Mouse (Mus musculus) intestine, embryonic 14.5 days (tissue): ENCODE measurements around the gene Parva. TPM values are rescaled to one million over a fixed set of nuclear protein-coding genes. Genes with fewer than 3 reads are reported as not detected.

Experiments used
- ATAC-seq: fragments of 200-750 bp; cut with Nextera tagmentation; replicated peaks from 2 replicates; pipeline ENCODE4 v1.8.0; 2017; ENCODE audit warnings: low read depth, moderate number of reproducible peaks, moderate TSS enrichment, moderate library complexity; ENCODE audit not compliant: low FRiP score, low TSS enrichment
- DNase-seq: peaks from one replicate; pipeline ENCODE4 v3.0.0-alpha.2; 2018; ENCODE audit warnings: low spot score
- H3K27ac ChIP-seq: fragments of 300-500 bp; sonication (generic); 2 replicates; pipeline ENCODE4 v1.5.1; 2014; ENCODE audit warnings: low read depth, mild to moderate bottlenecking, control low read depth
- H3K27me3 ChIP-seq: fragments of 300-500 bp; sonication (generic); replicated peaks from 2 replicates; pipeline ENCODE4 v1.6.1; 2014; ENCODE audit warnings: low read length, control low read depth; ENCODE audit not compliant: control insufficient read depth, insufficient read depth
- H3K36me3 ChIP-seq: fragments of 300-500 bp; sonication (generic); 2 replicates; pipeline ENCODE4 v1.6.1; 2014; ENCODE audit warnings: low read length, control low read depth; ENCODE audit not compliant: control insufficient read depth, insufficient read depth
- H3K4me1 ChIP-seq: fragments of 300-500 bp; sonication (generic); replicated peaks from 2 replicates; pipeline ENCODE4 v1.6.1; 2014; ENCODE audit warnings: low read length, control low read depth, mixed read lengths; ENCODE audit not compliant: control insufficient read depth, insufficient read depth
- H3K4me2 ChIP-seq: fragments of 300-500 bp; sonication (generic); 2 replicates; pipeline ENCODE4 v1.6.1; 2014; ENCODE audit warnings: low read length
- H3K4me3 ChIP-seq: fragments of 300-500 bp; sonication (generic); 2 replicates; pipeline ENCODE4 v1.5.1; 2014; ENCODE audit warnings: low read depth, low read length, control low read depth, mixed read lengths
- H3K9ac ChIP-seq: fragments of 300-500 bp; sonication (generic); 2 replicates; pipeline ENCODE4 v1.6.1; 2014; ENCODE audit warnings: mild to moderate bottlenecking, low read length
- H3K9me3 ChIP-seq: fragments of 300-500 bp; sonication (generic); 2 replicates; pipeline ENCODE4 v1.6.1; 2016; ENCODE audit warnings: low read length, control low read depth; ENCODE audit not compliant: control insufficient read depth
- WGBS: fragments of 180-500 bp; shearing (Covaris S2); extraction: QIAGEN DNeasy Blood & Tissue Kit; methylation state at CpG from one replicate; pipeline ENCODE4 v1.1.7; 2014; 5-methylcytosine and 5-hydroxymethylcytosine counted together
- polyA plus RNA-seq: library from polyadenylated mRNA; unstranded; fragments of >200 nt; fragmentation: Nextera tagmentation; extraction: Ambion mirVana; gene quantifications from 2 replicates; pipeline ENCODE4 v1.2.1, GENCODE M21; 2014

The Parva gene
- polyA plus RNA-seq, 1 experiment from 2014 or later = 102 TPM

DNA sequence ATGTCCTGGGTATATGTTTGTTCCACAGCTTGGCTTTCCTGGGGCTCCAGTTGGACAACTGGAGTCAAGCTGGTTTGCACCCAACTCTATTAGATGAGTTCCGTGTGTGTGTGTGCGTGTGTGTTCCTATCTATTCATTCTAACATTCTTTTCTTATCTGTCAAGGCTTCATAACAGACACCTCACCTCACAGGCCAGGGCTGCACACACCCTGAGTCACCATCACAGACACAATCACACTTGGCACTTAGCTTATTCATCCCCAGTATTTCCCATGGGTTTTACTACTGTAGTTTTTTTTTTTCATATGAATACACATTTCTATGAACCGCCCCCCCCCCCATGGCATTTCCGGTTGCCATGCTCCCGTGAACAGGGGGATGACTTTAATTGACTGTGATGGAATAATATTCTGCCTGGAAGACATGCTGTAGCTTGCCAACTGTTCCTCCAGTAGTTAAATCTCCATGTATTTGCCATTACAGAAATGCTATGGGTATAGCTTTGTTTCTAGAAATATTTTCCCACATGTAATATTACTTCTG, 28.3 kb downstream of the Parva start:
- H3K27ac ChIP-seq = peak overlapping the region; percentile 47; the same call in 1 of the 2 replicates

DNA sequence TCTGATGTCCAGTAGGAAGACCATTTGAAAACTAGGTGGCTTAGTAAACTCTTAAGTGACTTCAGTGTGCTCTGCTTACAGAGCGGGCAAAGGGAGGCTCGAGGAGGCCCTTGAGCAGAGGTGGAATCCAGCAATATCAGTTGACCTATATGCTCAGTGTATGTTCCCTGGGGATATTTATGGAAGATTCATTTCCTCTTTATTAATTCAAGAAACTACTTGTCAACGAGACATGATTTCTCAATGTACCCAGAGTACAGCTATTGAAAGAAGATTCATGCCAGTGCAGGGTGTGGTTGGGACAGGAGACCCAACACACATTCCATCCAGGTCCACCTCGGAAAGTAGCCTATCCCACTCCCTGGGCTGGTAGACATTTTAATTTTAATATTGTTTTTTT, 30.1 kb downstream of the Parva start:
- no peaks in the 10 kb centered on the region for H3K9me3 ChIP-seq
- H3K9ac ChIP-seq = no peak overlapping the region
- H3K4me3 ChIP-seq = no peak overlapping the region
- no peaks in the 10 kb centered on the region for H3K27me3 ChIP-seq
- peaks cover 34% of the 10 kb centered on the region for H3K4me1 ChIP-seq
- no peak for DNase-seq
- H3K27ac ChIP-seq = no peak overlapping the region
- no peaks in the 10 kb centered on the region for H3K36me3 ChIP-seq
- no peak overlapping the region for H3K4me2 ChIP-seq
- 92% methylated on average over 4 of the region's 4 CpGs for WGBS
- ATAC-seq = no peak

More for the DNA sequence above, 28.3 kb downstream of the Parva start:
- Histone ChIP-seq H3K4me3 (no peak overlapping the region), H3K36me3 (no peaks in the 10 kb centered on the region), H3K27me3 (no peaks in the 10 kb centered on the region), H3K9me3 (no peaks in the 10 kb centered on the region), H3K9ac (no peak overlapping the region), H3K4me2 (no peak overlapping the region), H3K4me1 (peaks cover 31% of the 10 kb centered on the region)
- ATAC-seq = no peak
- no peak for DNase-seq
- 81% methylated on average over 5 of the region's 5 CpGs for WGBS

- DNase-seq (no peak), ATAC-seq (no peak)
- no peak overlapping the region for H3K27ac ChIP-seq
- H3K9me3 ChIP-seq = no peaks in the 10 kb centered on the region
- no peak overlapping the region for H3K9ac ChIP-seq
- no peaks in the 10 kb centered on the region for H3K36me3 ChIP-seq
- peaks cover 35% of the 10 kb centered on the region for H3K4me1 ChIP-seq
- 83% methylated on average over 4 of the region's 4 CpGs for WGBS
- no peaks in the 10 kb centered on the region for H3K27me3 ChIP-seq
- H3K4me2 ChIP-seq = no peak overlapping the region
- no peak overlapping the region for H3K4me3 ChIP-seq
Observed at GRCm38 (mm10) chr7:112457920-112458319, 30.6 kb downstream of the Parva start.

- Histone ChIP-seq H3K4me1 (peaks cover 37% of the 10 kb centered on the region), H3K9ac (no peak overlapping the region), H3K36me3 (no peaks in the 10 kb centered on the region), H3K27me3 (no peaks in the 10 kb centered on the region), H3K9me3 (no peaks in the 10 kb centered on the region), H3K4me2 (no peak overlapping the region), H3K4me3 (no peak overlapping the region), H3K27ac (no peak overlapping the region)
- ATAC-seq = no peak
- no peak for DNase-seq
- WGBS = 73% methylated on average over 5 of the region's 5 CpGs
Observed at GRCm38 (mm10) chr7:112458440-112458839, 31.1 kb downstream of the Parva start.

DNA sequence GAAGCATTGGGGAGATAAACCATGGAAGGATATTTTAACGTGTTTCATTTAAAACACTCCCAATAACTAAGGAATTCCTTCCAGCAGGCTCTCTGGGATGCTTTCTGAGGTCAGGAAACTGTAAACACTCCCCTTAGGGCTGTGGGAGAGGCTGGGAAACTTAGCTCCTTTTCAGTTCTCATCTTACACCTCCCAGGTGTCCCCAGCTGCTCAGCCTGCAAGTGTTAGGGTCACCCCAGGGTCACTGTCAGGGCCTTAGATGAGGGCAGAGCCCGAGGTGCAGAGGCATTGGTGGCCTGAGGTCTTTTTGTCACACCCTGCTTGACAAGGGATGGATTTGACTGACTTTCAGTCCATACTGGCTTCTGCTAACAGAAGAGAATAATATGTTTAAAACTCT, 35.8 kb downstream of the Parva start:
- Histone ChIP-seq H3K27ac (peak overlapping the region; percentile 84), H3K27me3 (no peaks in the 10 kb centered on the region), H3K36me3 (no peaks in the 10 kb centered on the region; the same call in 1 of the 2 replicates), H3K4me2 (peak overlapping the region; percentile 18; the same call in 1 of the 2 replicates), H3K4me3 (no peak overlapping the region), H3K4me1 (peaks cover 41% of the 10 kb centered on the region), H3K9ac (no peak overlapping the region), H3K9me3 (no peaks in the 10 kb centered on the region)
- ATAC-seq (no peak), DNase-seq (no peak)
- WGBS = 15% methylated on average over 2 of the region's 2 CpGs

DNA sequence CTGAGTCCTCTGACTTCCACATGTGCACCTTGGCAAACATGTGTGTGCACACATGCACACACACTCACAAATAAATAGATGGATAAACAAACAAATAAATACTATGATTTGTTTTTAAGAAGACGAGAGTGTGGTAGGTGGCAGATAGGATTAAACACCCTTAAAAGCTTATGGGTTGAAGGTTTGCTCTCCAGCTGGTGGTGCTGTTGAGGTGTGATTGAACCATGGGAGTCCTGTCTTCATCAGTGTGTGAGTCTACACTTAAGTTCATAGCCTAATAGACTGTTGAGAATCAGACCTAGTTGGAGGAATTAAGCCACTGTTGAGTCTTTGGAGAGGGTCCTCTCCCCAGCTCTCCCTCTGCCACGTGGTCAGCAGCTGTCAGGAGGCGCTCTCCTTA, 38.6 kb downstream of the Parva start:
- no peak for ATAC-seq
- Histone ChIP-seq H3K4me1 (peaks cover 43% of the 10 kb centered on the region), H3K27me3 (no peaks in the 10 kb centered on the region), H3K4me3 (no peak overlapping the region), H3K9me3 (no peaks in the 10 kb centered on the region), H3K9ac (no peak overlapping the region), H3K36me3 (no peaks in the 10 kb centered on the region; the same call in 1 of the 2 replicates), H3K27ac (no peak overlapping the region), H3K4me2 (no peak overlapping the region)
- WGBS = 72% methylated on average over 3 of the region's 3 CpGs
- DNase-seq = no peak

GRCm38 (mm10) chr7:112466786-112467185, 39.5 kb downstream of the Parva start:
- H3K9me3 ChIP-seq = no peaks in the 10 kb centered on the region
- peak overlapping the region; percentile 94 for H3K27ac ChIP-seq
- no peak overlapping the region for H3K4me3 ChIP-seq
- ATAC-seq (no peak), DNase-seq (no peak)
- H3K4me2 ChIP-seq = no peak overlapping the region
- H3K9ac ChIP-seq = peak overlapping the region; percentile 31; the same call in 1 of the 2 replicates
- no peaks in the 10 kb centered on the region for H3K27me3 ChIP-seq
- no peaks in the 10 kb centered on the region; the same call in 1 of the 2 replicates for H3K36me3 ChIP-seq
- WGBS = 69% methylated on average over 3 of the region's 3 CpGs
- peaks cover 41% of the 10 kb centered on the region for H3K4me1 ChIP-seq

GRCm38 (mm10) chr7:112467687-112468111, 40.4 kb downstream of the Parva start:
- Histone ChIP-seq H3K27me3 (no peaks in the 10 kb centered on the region), H3K27ac (peak overlapping the region; percentile 94), H3K9ac (peak overlapping the region; percentile 22), H3K9me3 (no peaks in the 10 kb centered on the region), H3K4me1 (peaks cover 40% of the 10 kb centered on the region), H3K4me3 (no peak overlapping the region), H3K4me2 (no peak overlapping the region), H3K36me3 (no peaks in the 10 kb centered on the region; the same call in 1 of the 2 replicates)
- ATAC-seq (peak; percentile 92), DNase-seq (peak; percentile 85)
- 25% methylated on average over 11 of the region's 11 CpGs for whole genome bisulfite sequencing

GRCm38 (mm10) chr7:112469817-112470216, 42.5 kb downstream of the Parva start:
- Histone ChIP-seq H3K27ac (no peak overlapping the region), H3K27me3 (no peaks in the 10 kb centered on the region), H3K36me3 (no peaks in the 10 kb centered on the region; the same call in 1 of the 2 replicates), H3K9ac (no peak overlapping the region), H3K4me2 (no peak overlapping the region), H3K4me3 (no peak overlapping the region), H3K4me1 (peaks cover 41% of the 10 kb centered on the region), H3K9me3 (no peaks in the 10 kb centered on the region)
- 41% methylated on average over 5 of the region's 5 CpGs for WGBS
- ATAC-seq (no peak), DNase-seq (peak; percentile 91)
